Mouse (Mus musculus) cerebellum, postnatal 10 days (tissue): ENCODE data around the gene Gtf2ird1.
"Not testable (repeated sequence)": the region's sequence is repeated elsewhere in the genome, so short reads cannot be mapped to it uniquely, and the experiment has no call there.

Experiments
- DNase-seq, 2 experiments: peaks; one replicate each; pipeline ENCODE4 v3.0.0; 2021; ENCODE audit warnings: mixed read lengths in 2 of 2

Gtf2ird1 gene

GRCm38 (mm10) chr5:134456503-134456962 lies at the start of gene Gtf2ird1:
TSS of gene Gtf2ird1 (minus strand) at chr5:134456716.
- DNase-seq = peak; percentile 89 to 90

DNA sequence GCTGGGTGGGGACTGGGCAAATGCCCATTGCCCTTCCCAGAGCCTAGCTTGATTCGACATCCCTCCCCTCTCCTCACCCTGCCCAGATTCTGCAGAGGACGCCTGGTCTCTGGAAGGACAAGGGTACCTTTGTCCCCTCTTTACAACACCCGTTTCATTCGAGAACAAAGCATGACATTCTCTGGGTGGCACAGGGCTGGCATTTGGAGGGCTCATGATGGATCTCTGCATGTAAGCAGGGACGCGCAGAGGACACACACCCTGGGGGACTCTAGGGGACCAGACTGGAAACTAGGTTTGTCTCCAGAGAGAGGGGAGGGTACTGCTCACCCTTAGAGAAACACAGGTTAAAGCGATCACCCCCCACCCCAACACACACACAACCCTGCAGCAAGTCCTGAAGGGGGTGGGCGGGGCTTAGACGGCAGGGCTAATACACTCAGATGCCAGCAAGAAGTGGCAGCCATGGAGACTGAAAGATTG lies 49.3 kb upstream of the Gtf2ird1 start:
- peak in 1 of 2 experiments; percentile 44 for DNase-seq

GRCm38 (mm10) chr5:134502591-134502990 lies 46.1 kb upstream of the Gtf2ird1 start:
- no peak for DNase-seq

DNA sequence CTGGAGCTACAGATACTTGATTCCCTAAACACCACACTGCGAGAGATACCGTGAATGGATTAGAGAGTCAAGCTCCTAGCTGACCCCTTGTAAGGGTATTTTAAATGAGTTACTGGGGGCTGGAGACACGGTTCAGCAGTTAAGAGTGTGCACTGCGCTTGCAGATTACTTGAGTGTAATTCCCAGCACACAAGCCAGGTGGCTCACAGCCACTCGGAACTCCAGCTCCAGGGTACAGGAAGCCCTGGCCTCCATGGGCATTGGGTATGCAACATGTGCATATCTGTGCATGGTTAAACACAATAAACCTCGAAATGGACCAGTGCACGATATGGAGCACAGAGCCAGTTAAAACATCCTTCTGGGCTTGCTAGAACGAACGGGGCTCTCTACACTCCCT lies 44.9 kb upstream of the Gtf2ird1 start:
- DNase-seq = peak in 1 of 2 experiments; percentile 46

- no peak for DNase-seq
Measured at GRCm38 (mm10) chr5:134500681-134501080, 44.2 kb upstream of the Gtf2ird1 start.

DNA sequence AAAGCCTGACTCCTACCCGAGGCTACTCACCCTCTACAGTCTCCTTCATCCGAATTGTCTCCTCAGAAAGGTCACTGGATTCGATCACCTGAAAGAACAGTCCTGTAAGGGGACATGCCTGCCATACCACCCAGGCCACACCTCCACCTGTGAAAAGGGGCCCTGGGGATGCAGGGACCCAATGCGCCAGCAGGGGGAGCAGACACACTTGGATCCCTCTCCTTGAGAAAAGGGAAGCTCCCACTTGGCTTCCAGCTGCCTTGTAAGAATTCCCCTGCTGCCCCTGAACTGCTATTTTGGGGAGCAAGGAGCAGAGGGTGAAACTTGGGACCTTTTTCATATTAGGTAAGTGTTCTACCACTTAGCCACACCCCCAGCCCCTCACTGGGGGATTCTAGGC lies 43.5 kb upstream of the Gtf2ird1 start:
- peak; percentile 68 to 75 for DNase-seq

GRCm38 (mm10) chr5:134497026-134497425 lies 40.5 kb upstream of the Gtf2ird1 start:
- DNase-seq = no peak

DNA sequence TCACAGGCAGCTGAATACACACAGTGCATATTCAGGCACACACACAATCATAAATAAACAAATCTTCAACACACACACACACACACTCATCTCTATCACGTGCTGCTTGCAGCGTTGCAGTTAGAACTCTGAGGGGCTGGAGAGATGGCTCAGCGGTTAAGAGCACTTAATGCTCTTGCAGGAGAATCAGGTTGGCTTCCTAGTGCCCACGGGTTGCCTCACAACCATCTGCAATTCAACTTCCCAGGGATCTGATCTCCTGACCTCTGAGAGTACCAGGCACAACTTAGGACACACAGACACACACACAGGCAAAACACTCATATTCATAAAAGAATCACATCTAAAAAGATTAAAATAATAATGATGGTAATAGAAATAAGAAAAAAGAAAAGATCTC lies 39.3 kb upstream of the Gtf2ird1 start:
- no peak for DNase-seq

- peak; percentile 95 to 98 for DNase-seq
Measured at GRCm38 (mm10) chr5:134494142-134494541, 37.6 kb upstream of the Gtf2ird1 start.

GRCm38 (mm10) chr5:134492956-134493355 lies 36.4 kb upstream of the Gtf2ird1 start:
- DNase-seq = no peak

GRCm38 (mm10) chr5:134491712-134492417 lies 35.3 kb upstream of the Gtf2ird1 start:
- peak; percentile 94 to 97 for DNase-seq

DNA sequence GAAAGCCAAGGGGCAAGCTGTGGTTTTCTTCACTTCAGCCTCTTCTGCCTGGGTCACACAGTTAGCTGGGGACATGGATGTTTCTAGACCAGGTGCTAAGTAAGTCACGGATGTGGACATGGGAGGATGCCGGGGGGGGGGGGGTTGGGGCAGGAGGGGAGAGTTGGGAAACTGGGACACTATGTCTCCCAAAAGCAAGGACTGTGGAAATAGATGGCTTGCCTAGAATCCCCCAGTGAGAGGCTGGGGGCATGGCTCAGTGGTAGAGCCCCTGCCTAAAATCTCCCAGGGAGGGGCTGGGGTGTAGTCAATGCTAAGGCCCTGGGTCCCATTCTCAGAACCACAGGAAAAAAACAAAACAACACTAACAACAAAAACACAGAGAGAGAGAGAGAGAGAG lies 34.7 kb upstream of the Gtf2ird1 start:
- no peak for DNase-seq

- peak; percentile 54 to 68 for DNase-seq
Measured at GRCm38 (mm10) chr5:134490465-134490864, 33.9 kb upstream of the Gtf2ird1 start.

DNA sequence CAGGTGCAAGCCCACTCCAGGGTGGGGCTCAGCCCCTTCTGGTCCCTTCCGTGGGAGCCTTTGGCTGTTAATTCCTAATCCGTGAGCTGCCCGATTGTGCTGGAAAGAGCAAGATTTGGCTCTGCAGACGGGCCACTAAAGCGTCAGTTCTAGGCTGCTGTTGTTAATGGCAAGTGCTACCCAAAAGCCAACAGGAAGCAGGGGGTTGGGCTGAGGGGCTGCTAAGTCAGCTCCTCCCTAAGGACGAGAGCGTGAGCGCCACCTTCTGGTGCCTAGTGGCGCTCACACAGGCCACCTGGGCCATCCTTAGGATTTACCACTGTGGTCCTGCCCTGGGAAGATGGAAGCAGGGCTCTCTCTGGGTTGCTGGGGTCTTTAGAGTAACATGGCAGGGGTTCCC lies 33.1 kb upstream of the Gtf2ird1 start:
- peak; percentile 57 to 65 for DNase-seq

GRCm38 (mm10) chr5:134488596-134488995 lies 32.1 kb upstream of the Gtf2ird1 start:
- DNase-seq = no peak

- no peak for DNase-seq
Measured at GRCm38 (mm10) chr5:134488042-134488441, 31.5 kb upstream of the Gtf2ird1 start.

- peak; percentile 84 to 86 for DNase-seq
Measured at GRCm38 (mm10) chr5:134485900-134486665, 29.6 kb upstream of the Gtf2ird1 start.

DNA sequence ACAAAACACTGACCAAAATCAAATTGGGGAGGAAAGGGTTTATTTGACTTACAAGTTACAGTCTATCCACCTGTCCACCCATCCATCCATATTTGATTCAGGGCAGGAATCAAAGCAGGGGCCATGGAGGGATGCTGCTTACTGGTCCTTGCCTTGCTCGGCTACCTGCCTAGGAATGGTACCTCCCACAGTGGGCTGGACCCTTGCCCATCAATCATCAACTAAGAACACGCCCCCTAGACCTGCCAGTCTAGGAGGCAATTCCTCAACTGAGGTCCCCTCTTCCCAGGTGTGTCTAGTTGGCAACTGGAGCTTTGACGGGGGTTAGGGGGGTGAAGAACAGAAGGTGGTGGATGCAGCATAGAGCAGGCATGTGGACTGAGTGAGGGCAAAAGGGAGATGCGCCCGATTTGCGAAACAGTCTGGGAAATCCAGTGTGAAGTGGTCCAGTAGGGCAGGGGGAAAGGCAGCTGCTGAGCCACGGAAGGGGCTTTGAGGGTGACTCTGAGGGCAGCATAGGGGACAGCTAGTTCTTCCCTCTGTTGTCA lies 28.7 kb upstream of the Gtf2ird1 start:
- DNase-seq = no peak

- no peak for DNase-seq
Measured at GRCm38 (mm10) chr5:134483291-134483690, 26.8 kb upstream of the Gtf2ird1 start.

GRCm38 (mm10) chr5:134482331-134482730 lies 25.8 kb upstream of the Gtf2ird1 start:
- DNase-seq = no peak

DNA sequence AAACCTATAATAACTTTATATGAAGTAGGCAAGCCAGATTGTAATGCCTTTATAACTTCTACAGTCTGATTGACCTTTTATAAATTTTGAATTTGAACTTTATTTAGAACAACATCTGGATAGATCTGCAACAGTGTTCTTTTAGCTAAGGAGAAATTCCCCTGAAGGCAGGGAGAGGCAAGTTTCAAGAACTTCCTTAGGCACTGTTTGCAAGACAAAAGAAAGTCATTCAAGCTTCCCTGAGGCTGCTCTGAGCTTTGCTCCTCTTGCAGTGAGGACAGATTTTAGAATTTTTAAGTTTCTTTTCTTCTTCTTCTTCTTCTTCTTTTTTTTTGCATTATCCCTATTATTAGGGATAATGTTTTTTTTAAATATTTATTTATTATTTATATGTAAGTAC lies 22.4 kb upstream of the Gtf2ird1 start:
- DNase-seq = not testable (repeated sequence)

DNA sequence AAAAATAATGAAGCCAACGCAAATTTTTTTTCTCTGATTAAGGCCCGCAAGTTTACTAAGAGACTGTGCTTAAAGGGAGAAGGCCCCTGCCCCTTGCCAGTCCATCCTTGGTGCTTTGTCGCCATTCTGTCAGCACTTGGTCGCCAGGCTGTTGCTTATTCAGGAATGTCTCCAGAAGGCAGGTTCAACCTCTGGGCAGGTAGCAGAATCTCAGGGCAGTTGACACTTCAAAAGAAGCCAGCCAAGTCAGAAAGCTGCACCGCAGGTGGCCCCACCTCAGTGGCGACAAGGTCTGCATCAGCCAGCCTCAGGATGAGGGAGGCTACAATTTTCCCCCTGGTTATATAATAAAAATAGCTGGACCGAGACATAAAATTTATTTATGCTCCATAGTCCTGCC lies 19.2 kb upstream of the Gtf2ird1 start:
- not testable (repeated sequence) for DNase-seq

DNA sequence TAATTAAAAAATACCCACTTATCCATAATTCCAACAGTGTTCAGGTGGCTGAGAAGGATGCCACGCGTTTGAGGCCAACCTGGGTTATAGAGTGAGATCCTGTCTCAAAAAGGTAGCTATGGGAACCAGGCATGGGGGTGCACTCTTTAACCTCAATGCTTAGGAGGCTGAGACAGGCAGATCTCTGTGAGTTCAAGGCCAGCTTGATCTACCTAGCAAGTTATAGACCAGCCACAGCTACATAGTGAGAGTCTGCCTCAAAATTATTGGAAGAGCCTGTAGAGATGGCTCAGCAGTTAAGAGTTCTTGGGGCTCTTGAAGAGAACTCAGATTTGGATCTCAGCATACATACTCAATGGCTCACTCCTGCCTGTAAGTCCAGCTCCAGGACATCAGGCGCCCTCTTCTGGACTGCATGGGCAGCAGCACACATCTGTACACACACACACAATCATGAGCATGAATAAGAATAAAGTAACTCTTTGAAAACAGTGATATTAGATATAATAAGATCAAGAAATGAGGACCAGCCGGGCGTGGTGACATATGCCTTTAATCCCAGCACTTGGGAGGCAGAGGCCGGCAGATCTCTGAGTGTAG lies 18.6 kb upstream of the Gtf2ird1 start:
- no peak for DNase-seq
